Mouse (Mus musculus) MEL (cell line): ENCODE data around the gene Zdhhc12. TPM values are rescaled to one million over a fixed set of nuclear protein-coding genes. Genes with fewer than 3 reads are reported as not detected.

Experiments used
- DNase-seq: peaks from one replicate; pipeline ENCODE4 v3.0.0; 2011; ENCODE audit warnings: low read depth, low spot score
- H3K27ac ChIP-seq: 2 replicates; pipeline ENCODE4 v1.5.1; 2012; ENCODE audit warnings: low read depth, mild to moderate bottlenecking, control low read depth, low read length, moderate library complexity; ENCODE audit not compliant: control insufficient read depth
- H3K27me3 ChIP-seq, 2 experiments: fragments of 150-350 bp in 1 of 2; sonication (generic) in 1 of 2; 2 replicates each; pipeline ENCODE4 v1.6.1; 2012; ENCODE audit warnings: low read length in 2 of 2, mild to moderate bottlenecking in 2 of 2, improper control_type of control experiment in 1 of 2, moderate library complexity in 1 of 2; ENCODE audit not compliant: insufficient read depth in 2 of 2, control insufficient read depth in 1 of 2
- H3K36me3 ChIP-seq, 2 experiments: 2 replicates each; pipeline ENCODE4 v1.6.1; 2012 to 2014; ENCODE audit warnings: low read length in 2 of 2, improper control_type of control experiment in 1 of 2, inconsistent platforms in 1 of 2, mild to moderate bottlenecking in 1 of 2; ENCODE audit not compliant: insufficient read depth in 2 of 2, control insufficient read depth in 1 of 2
- H3K4me1 ChIP-seq, 2 experiments: fragments of 150-350 bp in 1 of 2; sonication (generic) in 1 of 2; 2 replicates each; pipeline ENCODE4 v1.6.1; 2012; ENCODE audit warnings: low read length in 2 of 2, improper control_type of control experiment in 1 of 2, mild to moderate bottlenecking in 1 of 2; ENCODE audit not compliant: insufficient read depth in 2 of 2, control insufficient read depth in 1 of 2
- H3K4me3 ChIP-seq, 2 experiments: fragments of 150-350 bp in 1 of 2; sonication (generic) in 1 of 2; 2 replicates each; pipeline ENCODE4 v1.5.1; 2012; ENCODE audit warnings: low read depth in 2 of 2, low read length in 2 of 2, mild to moderate bottlenecking in 2 of 2, moderate library complexity in 2 of 2, control low read depth in 1 of 2, improper control_type of control experiment in 1 of 2; ENCODE audit not compliant: control insufficient read depth in 1 of 2, insufficient read depth in 1 of 2
- H3K79me2 ChIP-seq: 2 replicates; pipeline ENCODE4 v1.6.1; 2012; ENCODE audit warnings: mild to moderate bottlenecking, low read length, moderate library complexity; ENCODE audit not compliant: control insufficient read depth, poor library complexity, insufficient read depth
- H3K9ac ChIP-seq: 2 replicates; pipeline ENCODE4 v1.6.1; 2012; ENCODE audit warnings: low read depth, mild to moderate bottlenecking, control low read depth, low read length, moderate library complexity; ENCODE audit not compliant: control insufficient read depth, poor library complexity, severe bottlenecking
- H3K9me3 ChIP-seq: fragments of 150-350 bp; sonication (generic); replicated peaks from 2 replicates; pipeline ENCODE4 v1.6.1; 2012; ENCODE audit warnings: mild to moderate bottlenecking, low read length, improper control_type of control experiment, moderate library complexity; ENCODE audit not compliant: insufficient read depth
- BHLHE40 ChIP-seq: IDR thresholded peaks from 2 replicates; pipeline ENCODE4 v1.6.1; 2012; ENCODE audit warnings: low read depth, mild to moderate bottlenecking, inconsistent platforms, low read length, improper control_type of control experiment, borderline replicate concordance
- CTCF ChIP-seq, 3 experiments: IDR thresholded peaks in 2 of 3; conservative IDR thresholded peaks in 1 of 3; 2 replicates each; pipeline ENCODE4 v1.5.1; 2011 to 2012; ENCODE audit warnings: low read length in 3 of 3, low read depth in 2 of 3, mild to moderate bottlenecking in 2 of 3, improper control_type of control experiment in 1 of 3, inconsistent platforms in 1 of 3, mixed read lengths in 1 of 3, moderate library complexity in 1 of 3; ENCODE audit not compliant: control insufficient read depth in 1 of 3, insufficient read depth in 1 of 3, poor library complexity in 1 of 3, severe bottlenecking in 1 of 3
- ELF1 ChIP-seq: IDR thresholded peaks from 2 replicates; pipeline ENCODE4 v1.6.1; 2014; ENCODE audit warnings: low read depth, mild to moderate bottlenecking, inconsistent platforms, low read length, improper control_type of control experiment, moderate library complexity
- EP300 ChIP-seq, 2 experiments: IDR thresholded peaks; 2 replicates each; pipeline ENCODE4 v1.6.1; 2011; ENCODE audit warnings: improper control_type of control experiment in 2 of 2, low read length in 2 of 2, low read depth in 1 of 2, mild to moderate bottlenecking in 1 of 2
- GATA1 ChIP-seq: IDR thresholded peaks from 2 replicates; pipeline ENCODE4 v1.6.1; 2011; ENCODE audit warnings: low read depth, low read length, improper control_type of control experiment
- HCFC1 ChIP-seq: IDR thresholded peaks from 2 replicates; pipeline ENCODE4 v1.6.1; 2012; ENCODE audit warnings: low read depth, mild to moderate bottlenecking, inconsistent platforms, low read length, improper control_type of control experiment, moderate library complexity
- JUND ChIP-seq: IDR thresholded peaks from 2 replicates; pipeline ENCODE4 v1.6.1; 2011; ENCODE audit warnings: low read depth, mild to moderate bottlenecking, improper control_type of control experiment, low read length
- KAT2A ChIP-seq: conservative IDR thresholded peaks from 2 replicates; pipeline ENCODE4 v1.6.1; 2012; ENCODE audit warnings: low read depth, low read length, improper control_type of control experiment, inconsistent platforms
- MAFK ChIP-seq: IDR thresholded peaks from 2 replicates; pipeline ENCODE4 v1.6.1; 2011; ENCODE audit warnings: low read depth, mild to moderate bottlenecking, low read length, improper control_type of control experiment, borderline replicate concordance
- MEF2A ChIP-seq: IDR thresholded peaks from 2 replicates; pipeline ENCODE4 v1.6.1; 2014; ENCODE audit warnings: low read depth, mild to moderate bottlenecking, inconsistent platforms, low read length, improper control_type of control experiment; ENCODE audit not compliant: poor library complexity, insufficient replicate concordance, severe bottlenecking; ENCODE audit errors: extremely low read depth
- MXI1 ChIP-seq: IDR thresholded peaks from 2 replicates; pipeline ENCODE4 v1.6.1; 2011; ENCODE audit warnings: mild to moderate bottlenecking, low read depth, low read length, improper control_type of control experiment
- MYC ChIP-seq: IDR thresholded peaks from 2 replicates; pipeline ENCODE4 v1.6.1; 2011; ENCODE audit warnings: low read depth, mild to moderate bottlenecking, low read length, improper control_type of control experiment, moderate library complexity
- NELFE ChIP-seq: IDR thresholded peaks from 2 replicates; pipeline ENCODE4 v1.6.1; 2011; ENCODE audit warnings: low read depth, low read length, improper control_type of control experiment
- NRF1 ChIP-seq: IDR thresholded peaks from 2 replicates; pipeline ENCODE4 v1.6.1; 2014; ENCODE audit warnings: low read depth, mild to moderate bottlenecking, inconsistent platforms, low read length, improper control_type of control experiment, moderate library complexity; ENCODE audit not compliant: poor library complexity, insufficient read depth, severe bottlenecking
- POLR2A ChIP-seq, 2 experiments: IDR thresholded peaks; 2 replicates each; pipeline ENCODE4 v1.6.1; 2011 to 2012; ENCODE audit warnings: low read length in 2 of 2, mild to moderate bottlenecking in 2 of 2, control low read depth in 1 of 2, improper control_type of control experiment in 1 of 2, low read depth in 1 of 2, moderate library complexity in 1 of 2; ENCODE audit not compliant: control insufficient read depth in 1 of 2, insufficient read depth in 1 of 2, poor library complexity in 1 of 2
- POLR2AphosphoS5 ChIP-seq: IDR thresholded peaks from 2 replicates; pipeline ENCODE4 v1.6.1; 2012; ENCODE audit warnings: low read depth, borderline replicate concordance, mild to moderate bottlenecking, inconsistent platforms, low read length, moderate library complexity, mixed read lengths
- RAD21 ChIP-seq: IDR thresholded peaks from 2 replicates; pipeline ENCODE4 v1.6.1; 2011; ENCODE audit warnings: mild to moderate bottlenecking, low read depth, low read length, improper control_type of control experiment
- RCOR1 ChIP-seq: IDR thresholded peaks from 2 replicates; pipeline ENCODE4 v1.6.1; 2012; ENCODE audit warnings: low read depth, mild to moderate bottlenecking, inconsistent platforms, low read length, improper control_type of control experiment
- SIN3A ChIP-seq: IDR thresholded peaks from 2 replicates; pipeline ENCODE4 v1.6.1; 2012; ENCODE audit warnings: low read length, improper control_type of control experiment, inconsistent platforms
- SMC3 ChIP-seq: IDR thresholded peaks from 2 replicates; pipeline ENCODE4 v1.6.1; 2011; ENCODE audit warnings: low read depth, low read length, improper control_type of control experiment
- TBP ChIP-seq: IDR thresholded peaks from 2 replicates; pipeline ENCODE4 v1.8.0; 2011; ENCODE audit warnings: low read depth, low read length, improper control_type of control experiment
- TCF12 ChIP-seq: IDR thresholded peaks from 2 replicates; pipeline ENCODE4 v1.6.1; 2014; ENCODE audit warnings: low read depth, mild to moderate bottlenecking, inconsistent platforms, low read length, improper control_type of control experiment, moderate library complexity
- USF1 ChIP-seq: IDR thresholded peaks from 2 replicates; pipeline ENCODE4 v1.6.1; 2014; ENCODE audit warnings: low read depth, mild to moderate bottlenecking, inconsistent platforms, low read length, improper control_type of control experiment, moderate library complexity
- USF2 ChIP-seq, 2 experiments: IDR thresholded peaks; 2 replicates each; pipeline ENCODE4 v1.6.1; 2011 to 2012; ENCODE audit warnings: improper control_type of control experiment in 2 of 2, low read length in 2 of 2, borderline replicate concordance in 1 of 2, inconsistent platforms in 1 of 2, low read depth in 1 of 2, mild to moderate bottlenecking in 1 of 2; ENCODE audit not compliant: insufficient read depth in 1 of 2
- ZC3H11A ChIP-seq: IDR thresholded peaks from 2 replicates; pipeline ENCODE4 v1.6.1; 2012; ENCODE audit warnings: low read depth, mild to moderate bottlenecking, inconsistent platforms, low read length, improper control_type of control experiment
- ZMIZ1 ChIP-seq: IDR thresholded peaks from 2 replicates; pipeline ENCODE4 v1.6.1; 2012; ENCODE audit warnings: low read depth, mild to moderate bottlenecking, inconsistent platforms, low read length, improper control_type of control experiment, moderate library complexity
- polyA plus RNA-seq, 2 experiments: library from polyadenylated mRNA; stranded (reverse) in 1 of 2; unstranded in 1 of 2; fragments of >175 nt in 1 of 2; fragments of >200 nt in 1 of 2; gene quantifications; 2 replicates each; pipeline versions ENCODE4 v1.2.1 to v1.2.4; 2012; ENCODE audit warnings: low replicate concordance in 2 of 2, low read depth in 1 of 2; ENCODE audit not compliant: insufficient read length in 2 of 2, insufficient read depth in 1 of 2, missing spikeins in 1 of 2
- total RNA-seq: library from RNA; depleted of rRNA; stranded (reverse); fragments of 300-350 nt; gene quantifications from 2 replicates; pipeline ENCODE4 v1.2.3, GENCODE M21; 2012

The Zdhhc12 gene
- total and polyA plus RNA-seq, 3 experiments: 25.1 to 42.1 TPM; not detected in 1

DNA sequence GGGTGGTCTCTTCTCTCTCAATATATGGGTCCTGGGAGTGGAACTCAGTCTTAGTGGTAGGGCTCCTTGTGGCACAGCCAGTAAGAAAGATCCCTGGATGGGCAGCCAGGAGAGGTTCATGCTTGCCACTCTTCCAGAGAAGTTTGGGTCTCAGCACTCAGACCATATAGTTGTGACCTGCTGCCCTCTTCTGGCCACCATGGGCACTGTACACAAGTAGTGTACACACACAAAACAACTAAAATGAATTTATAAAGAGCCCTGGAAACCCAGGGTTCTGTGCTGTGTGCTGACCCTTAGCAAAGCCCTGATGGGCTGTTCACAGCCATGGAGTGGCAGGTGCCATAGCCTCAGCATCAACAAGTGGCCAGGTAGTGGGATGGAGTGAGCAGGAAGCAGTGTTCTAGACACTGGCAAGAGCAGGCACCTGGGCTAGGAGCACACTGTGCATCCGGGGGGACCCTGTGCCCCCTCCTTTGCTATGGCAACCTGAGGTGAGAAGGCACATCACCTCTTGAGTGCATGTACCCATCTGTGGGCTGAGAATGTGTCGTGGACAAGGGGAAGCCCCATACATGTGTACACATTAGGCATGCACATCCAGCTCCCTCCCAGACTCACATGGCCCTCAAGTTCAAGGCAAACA lies 2.6 kb upstream of the Zdhhc12 start:
- no peak overlapping the region for H3K9ac ChIP-seq

GRCm38 (mm10) chr2:30094208-30094588 lies 750 bp upstream of the Zdhhc12 start:
- Histone ChIP-seq H3K27me3 (no peaks in the 10 kb centered on the region), H3K27ac (peak overlapping the region; percentile 74), H3K4me3 (peak overlapping the region; percentile 79 to 82), H3K36me3 (peaks cover 0 to 6% of the 10 kb centered on the region in 2 experiments; a peak in 1 of 4 replicates), H3K9ac (peak overlapping the region; percentile 85), H3K79me2 (peaks cover 20% of the 10 kb centered on the region), H3K4me1 (peaks cover 0 to 16% of the 10 kb centered on the region in 2 experiments; a peak in 2 of 4 replicates), H3K9me3 (no peaks in the 10 kb centered on the region)
- DNase-seq: peak; percentile 80
- TF ChIP-seq MYC (no peak), GATA1 (no peak), NRF1 (peak; percentile 57), TCF12 (no peak), RCOR1 (no peak), NELFE (no peak), MAFK (no peak), ZMIZ1 (peak; percentile 81), ZC3H11A (no peak), USF2 (IDR thresholded peaks at IDR 0.05; ENCODE audit: borderline replicate concordance in 1 of 2, insufficient read depth in 1 of 2, low read depth in 1 of 2, low read length in 2 of 2) (no peak), SIN3A (no peak), USF1 (no peak), POLR2A (IDR thresholded peaks at IDR 0.05; ENCODE audit: control insufficient read depth in 1 of 2, insufficient read depth in 1 of 2, low read depth in 1 of 2, low read length in 2 of 2, poor library complexity in 1 of 2) (peak in 1 of 2 experiments; percentile 30; a peak in 2 of 4 replicates), TBP (no peak; the same call in none of the 2 replicates), BHLHE40 (no peak), MEF2A (no peak), HCFC1 (no peak), EP300 (IDR thresholded peaks at IDR 0.05; ENCODE audit: low read depth in 1 of 2, low read length in 2 of 2) (no peak), SMC3 (no peak), KAT2A (no peak), CTCF (IDR thresholded peaks at IDR 0.05 in 2 of 3, conservative IDR thresholded peaks at IDR 0.05 in 1 of 3; ENCODE audit: control insufficient read depth in 1 of 3, insufficient read depth in 1 of 3, low read depth in 2 of 3, low read length in 3 of 3, poor library complexity in 1 of 3, severe bottlenecking in 1 of 3) (no peak), MXI1 (no peak)

More for the DNA sequence above, 2.6 kb upstream of the Zdhhc12 start:
- peaks cover 20% of the 10 kb centered on the region for H3K79me2 ChIP-seq
- DNase-seq: peak; percentile 76
- H3K36me3 ChIP-seq: peaks cover 0 to 6% of the 10 kb centered on the region in 2 experiments; a peak in 1 of 4 replicates
- no peak overlapping the region for H3K27ac ChIP-seq
- H3K4me3 ChIP-seq: no peak overlapping the region
- TF ChIP-seq JUND (no peak), SMC3 (peak; percentile 72), NELFE (no peak), POLR2A (IDR thresholded peaks at IDR 0.05; ENCODE audit: control insufficient read depth in 1 of 2, insufficient read depth in 1 of 2, low read depth in 1 of 2, low read length in 2 of 2, poor library complexity in 1 of 2) (peak in 1 of 2 experiments; percentile 46; a peak in 2 of 4 replicates), RAD21 (peak; percentile 72), MEF2A (no peak), POLR2AphosphoS5 (no peak), CTCF (IDR thresholded peaks at IDR 0.05 in 2 of 3, conservative IDR thresholded peaks at IDR 0.05 in 1 of 3; ENCODE audit: control insufficient read depth in 1 of 3, insufficient read depth in 1 of 3, low read depth in 2 of 3, low read length in 3 of 3, poor library complexity in 1 of 3, severe bottlenecking in 1 of 3) (peak; percentile 64 to 79 (median 74)), SIN3A (0 out of 2 replicates have a peak, but pooled peaks have one; percentile 33), ELF1 (no peak), ZC3H11A (peak; percentile 57; the same call in 1 of the 2 replicates)
- peaks cover 0 to 16% of the 10 kb centered on the region in 2 experiments; a peak in 2 of 4 replicates for H3K4me1 ChIP-seq
- H3K27me3 ChIP-seq: no peaks in the 10 kb centered on the region
- H3K9me3 ChIP-seq: no peaks in the 10 kb centered on the region
